Mouse (Mus musculus): ENCODE data around the gene Mettl7a3. TPM values are rescaled to one million over a fixed set of nuclear protein-coding genes. Genes with fewer than 3 reads are reported as not detected.
"Not testable (repeated sequence)": the region's sequence is repeated elsewhere in the genome, so short reads cannot be mapped to it uniquely, and the experiment has no call there.

Mettl7a3 gene
- polyA plus RNA-seq, 1 experiment from 2014 or later: not detected

- H3K36me3 ChIP-seq; DNase-seq (ENCODE audit: low spot score); H3K27me3 ChIP-seq (ENCODE audit: insufficient read depth, poor library complexity, severe bottlenecking); H3K4me1 ChIP-seq (replicated peaks); H3K27ac ChIP-seq; H3K9me3 ChIP-seq; H3K4me3 ChIP-seq: not testable (repeated sequence)
- 83% methylated on average over 4 of the region's 5 CpGs for WGBS
Observed at GRCm38 (mm10) chr15:100341314-100341980, 6.7 kb downstream of the Mettl7a3 start.

- Histone ChIP-seq H3K9me3 (no peaks in the 10 kb centered on the region; the same call in 1 of the 2 replicates), H3K4me1 (replicated peaks) (peaks cover 8% of the 10 kb centered on the region; the same call in 1 of the 2 replicates), H3K36me3 (no peaks in the 10 kb centered on the region), H3K27ac (no peak overlapping the region), H3K27me3 (ENCODE audit: insufficient read depth, poor library complexity, severe bottlenecking) (no peaks in the 10 kb centered on the region), H3K4me3 (no peak overlapping the region)
- DNase-seq (ENCODE audit: low spot score): no peak
Observed at GRCm38 (mm10) chr15:100345484-100345883, 10.8 kb downstream of the Mettl7a3 start.

- no peak for DNase-seq (ENCODE audit: low spot score)
- 0 out of 2 replicates have a peak overlapping the region, but pooled peaks have one; percentile 24 for H3K27ac ChIP-seq
Observed at GRCm38 (mm10) chr15:100346761-100347160, 12.0 kb downstream of the Mettl7a3 start.

GRCm38 (mm10) chr15:100349496-100349895 is 14.8 kb downstream of the Mettl7a3 start:
- Histone ChIP-seq H3K27ac (no peak overlapping the region), H3K9me3 (no peaks in the 10 kb centered on the region; the same call in 1 of the 2 replicates), H3K27me3 (ENCODE audit: insufficient read depth, poor library complexity, severe bottlenecking) (no peaks in the 10 kb centered on the region), H3K36me3 (no peaks in the 10 kb centered on the region), H3K4me3 (no peak overlapping the region), H3K4me1 (replicated peaks) (peaks cover 8% of the 10 kb centered on the region; the same call in 1 of the 2 replicates)
- 68% methylated on average over 2 of the region's 2 CpGs for WGBS
- no peak for DNase-seq (ENCODE audit: low spot score)

More at GRCm38 (mm10) chr15:100346761-100347160, 12.0 kb downstream of the Mettl7a3 start:
- H3K36me3 ChIP-seq: no peaks in the 10 kb centered on the region
- H3K4me1 ChIP-seq (replicated peaks): peaks cover 8% of the 10 kb centered on the region; the same call in 1 of the 2 replicates
- no peak overlapping the region for H3K4me3 ChIP-seq
- H3K9me3 ChIP-seq: no peaks in the 10 kb centered on the region; the same call in 1 of the 2 replicates
- H3K27me3 ChIP-seq (ENCODE audit: insufficient read depth, poor library complexity, severe bottlenecking): no peaks in the 10 kb centered on the region
- WGBS: 70% methylated on average over 14 of the region's 14 CpGs

GRCm38 (mm10) chr15:100351501-100352060 is 16.9 kb downstream of the Mettl7a3 start:
- H3K36me3 ChIP-seq: no peaks in the 10 kb centered on the region
- H3K27me3 ChIP-seq (ENCODE audit: insufficient read depth, poor library complexity, severe bottlenecking): no peaks in the 10 kb centered on the region
- no peak overlapping the region for H3K27ac ChIP-seq
- H3K9me3 ChIP-seq: no peaks in the 10 kb centered on the region
- DNase-seq (ENCODE audit: low spot score): no peak
- H3K4me3 ChIP-seq: no peak overlapping the region
- WGBS: 81% methylated on average over 6 of the region's 6 CpGs
- H3K4me1 ChIP-seq (replicated peaks): peaks cover 6% of the 10 kb centered on the region; the same call in 1 of the 2 replicates

GRCm38 (mm10) chr15:100352711-100353250 is 18.1 kb downstream of the Mettl7a3 start, which contains the start of the genes Methig1 and Mettl7a2:
Gene Methig1, plus strand, starts transcription at chr15:100353149.
Gene Mettl7a2, plus strand, starts transcription at chr15:100353200.
- 83% methylated on average over 10 of the region's 10 CpGs for WGBS
- Histone ChIP-seq H3K27ac (no peak within 1 kb of the TSS), H3K36me3 (no peaks in the 10 kb centered on the region), H3K4me1 (replicated peaks) (peaks cover 3% of the 10 kb centered on the region; the same call in 1 of the 2 replicates), H3K27me3 (ENCODE audit: insufficient read depth, poor library complexity, severe bottlenecking) (no peaks in the 10 kb centered on the region), H3K4me3 (no peak within 1 kb of the TSS), H3K9me3 (no peaks in the 10 kb centered on the region)
- DNase-seq (ENCODE audit: low spot score): no peak

- H3K9me3 ChIP-seq; H3K4me3 ChIP-seq; H3K27ac ChIP-seq; DNase-seq (ENCODE audit: low spot score); H3K4me1 ChIP-seq (replicated peaks); H3K36me3 ChIP-seq; H3K27me3 ChIP-seq (ENCODE audit: insufficient read depth, poor library complexity, severe bottlenecking): not testable (repeated sequence)
- WGBS: 91% methylated on average over 22 of the region's 22 CpGs
Observed at GRCm38 (mm10) chr15:100353399-100353798, 18.7 kb downstream of the Mettl7a3 start.

GRCm38 (mm10) chr15:100355876-100356275 is 21.1 kb downstream of the Mettl7a3 start:
- Histone ChIP-seq H3K36me3 (no peaks in the 10 kb centered on the region), H3K4me1 (replicated peaks) (no peaks in the 10 kb centered on the region), H3K27me3 (ENCODE audit: insufficient read depth, poor library complexity, severe bottlenecking) (no peaks in the 10 kb centered on the region), H3K9me3 (no peaks in the 10 kb centered on the region), H3K4me3 (no peak overlapping the region), H3K27ac (no peak overlapping the region)
- no peak for DNase-seq (ENCODE audit: low spot score)
- WGBS: 91% methylated on average over 5 of the region's 5 CpGs

GRCm38 (mm10) chr15:100364242-100364641 is 29.5 kb downstream of the Mettl7a3 start, which contains the start of gene Higd1c:
Gene Higd1c, plus strand, starts transcription at chr15:100364542.
- Histone ChIP-seq H3K36me3 (no peaks in the 10 kb centered on the region), H3K27me3 (ENCODE audit: insufficient read depth, poor library complexity, severe bottlenecking) (no peaks in the 10 kb centered on the region), H3K27ac (no peak within 1 kb of the TSS), H3K4me1 (replicated peaks) (no peaks in the 10 kb centered on the region), H3K4me3 (no peak within 1 kb of the TSS), H3K9me3 (0 out of 2 replicates have a peak, but pooled peaks cover 6% of the 10 kb centered on the region)
- 80% methylated on average over 7 of the region's 7 CpGs for WGBS
- DNase-seq (ENCODE audit: low spot score): no peak

- H3K36me3 ChIP-seq; H3K27me3 ChIP-seq (ENCODE audit: insufficient read depth, poor library complexity, severe bottlenecking); DNase-seq (ENCODE audit: low spot score); H3K9me3 ChIP-seq; H3K27ac ChIP-seq; H3K4me3 ChIP-seq; H3K4me1 ChIP-seq (replicated peaks): not testable (repeated sequence)
- WGBS: 77% methylated on average over 9 of the region's 9 CpGs
Observed at GRCm38 (mm10) chr15:100365967-100366366, 31.2 kb downstream of the Mettl7a3 start.

GRCm38 (mm10) chr15:100367119-100367518 is 32.4 kb downstream of the Mettl7a3 start:
- Histone ChIP-seq H3K4me1 (replicated peaks) (no peaks in the 10 kb centered on the region), H3K27me3 (ENCODE audit: insufficient read depth, poor library complexity, severe bottlenecking) (no peaks in the 10 kb centered on the region), H3K36me3 (no peaks in the 10 kb centered on the region), H3K4me3 (no peak overlapping the region), H3K27ac (no peak overlapping the region), H3K9me3 (0 out of 2 replicates have a peak, but pooled peaks cover 6% of the 10 kb centered on the region)
- no peak for DNase-seq (ENCODE audit: low spot score)
- WGBS: 89% methylated on average over 7 of the region's 7 CpGs

- H3K27me3 ChIP-seq (ENCODE audit: insufficient read depth, poor library complexity, severe bottlenecking): no peaks in the 10 kb centered on the region
- no peak overlapping the region for H3K4me3 ChIP-seq
- WGBS: 39% methylated on average over 5 of the region's 5 CpGs
- no peaks in the 10 kb centered on the region for H3K36me3 ChIP-seq
- H3K27ac ChIP-seq: no peak overlapping the region
- H3K9me3 ChIP-seq: no peaks in the 10 kb centered on the region
- DNase-seq (ENCODE audit: low spot score): peak; percentile 59
- H3K4me1 ChIP-seq (replicated peaks): 0 out of 2 replicates have a peak, but pooled peaks cover under 1% of the 10 kb centered on the region
Observed at GRCm38 (mm10) chr15:100375066-100375465, 40.3 kb downstream of the Mettl7a3 start.
